Mouse (Mus musculus) lung, embryonic 14.5 days (tissue): ENCODE results near the gene Bri3. TPM values are rescaled to one million over a fixed set of nuclear protein-coding genes. Genes with fewer than 3 reads are reported as not detected.

Source experiments
- ATAC-seq: fragments of 200-750 bp; cut with Nextera tagmentation; 2 replicates; pipeline ENCODE4 v1.8.0; 2017; ENCODE audit warnings: mild to moderate bottlenecking, moderate TSS enrichment, moderate library complexity; ENCODE audit not compliant: insufficient read depth
- DNase-seq: peaks from one replicate; pipeline ENCODE4 v3.0.0-alpha.2; 2015
- H3K27ac ChIP-seq: fragments of 300-500 bp; sonication (generic); 2 replicates; pipeline ENCODE4 v1.5.1; 2014; ENCODE audit warnings: low read depth, mild to moderate bottlenecking, moderate library complexity
- H3K27me3 ChIP-seq: fragments of 300-500 bp; sonication (generic); 2 replicates; pipeline ENCODE4 v1.6.1; 2014; ENCODE audit warnings: low read length, control low read depth; ENCODE audit not compliant: insufficient read depth
- H3K36me3 ChIP-seq: fragments of 300-500 bp; sonication (generic); 2 replicates; pipeline ENCODE4 v1.6.1; 2014; ENCODE audit warnings: control low read depth; ENCODE audit not compliant: insufficient read depth
- H3K4me1 ChIP-seq: fragments of 300-500 bp; sonication (generic); 2 replicates; pipeline ENCODE4 v1.6.1; 2014; ENCODE audit warnings: antibody characterized with exemption, control low read depth; ENCODE audit not compliant: insufficient read depth
- H3K4me2 ChIP-seq: fragments of 300-500 bp; sonication (generic); 2 replicates; pipeline ENCODE4 v1.6.1; 2014; ENCODE audit warnings: mild to moderate bottlenecking
- H3K4me3 ChIP-seq: fragments of 300-500 bp; sonication (generic); 2 replicates; pipeline ENCODE4 v1.5.1; 2014; ENCODE audit warnings: low read depth, low read length
- H3K9ac ChIP-seq: fragments of 300-500 bp; sonication (generic); 2 replicates; pipeline ENCODE4 v1.6.1; 2014
- H3K9me3 ChIP-seq: fragments of 300-500 bp; sonication (generic); 2 replicates; pipeline ENCODE4 v1.6.1; 2016; ENCODE audit warnings: low read depth, low read length, control low read depth
- CTCF ChIP-seq: IDR thresholded peaks from 2 replicates; pipeline ENCODE4 v1.5.1; 2016; ENCODE audit warnings: antibody characterized with exemption, low read depth
- WGBS: fragments of 180-500 bp; shearing (Covaris S2); extraction: QIAGEN DNeasy Blood & Tissue Kit; methylation state at CpG from one replicate; pipeline ENCODE4 v1.1.7; 2014; 5-methylcytosine and 5-hydroxymethylcytosine counted together
- polyA plus RNA-seq: library from polyadenylated mRNA; unstranded; fragments of >200 nt; fragmentation: Nextera tagmentation; extraction: Ambion mirVana; gene quantifications from 2 replicates; pipeline ENCODE4 v1.2.1, GENCODE M21; 2014

The Bri3 gene
- polyA plus RNA-seq, 1 experiment from 2014 or later = 145 TPM

GRCm38 (mm10) chr5:144313335-144313734 lies 69.1 kb downstream of the Bri3 start:
- peaks cover 16% of the 10 kb centered on the region for H3K4me1 ChIP-seq
- ATAC-seq (no peak), DNase-seq (peak; percentile 18)
- H3K4me3 ChIP-seq = no peak overlapping the region
- peak overlapping the region; percentile 42; the same call in 1 of the 2 replicates for H3K27ac ChIP-seq
- no peak for TF ChIP-seq CTCF
- 12% methylated on average over 5 of the region's 5 CpGs for WGBS
- H3K9ac ChIP-seq = no peak overlapping the region
- H3K27me3 ChIP-seq = no peaks in the 10 kb centered on the region
- no peaks in the 10 kb centered on the region for H3K9me3 ChIP-seq
- H3K4me2 ChIP-seq = no peak overlapping the region
- H3K36me3 ChIP-seq = no peaks in the 10 kb centered on the region

GRCm38 (mm10) chr5:144314731-144315494 lies 70.7 kb downstream of the Bri3 start:
- Histone ChIP-seq H3K4me1 (peaks cover 16% of the 10 kb centered on the region), H3K36me3 (no peaks in the 10 kb centered on the region), H3K9ac (no peak overlapping the region), H3K9me3 (no peaks in the 10 kb centered on the region), H3K27me3 (no peaks in the 10 kb centered on the region), H3K4me3 (no peak overlapping the region), H3K27ac (no peak overlapping the region), H3K4me2 (no peak overlapping the region)
- WGBS = 76% methylated on average over 12 of the region's 12 CpGs
- no peak for TF ChIP-seq CTCF
- ATAC-seq (no peak), DNase-seq (no peak)

- H3K4me3 ChIP-seq = no peak overlapping the region
- DNase-seq (no peak), ATAC-seq (no peak)
- peaks cover 16% of the 10 kb centered on the region for H3K4me1 ChIP-seq
- no peak overlapping the region for H3K4me2 ChIP-seq
- no peaks in the 10 kb centered on the region for H3K9me3 ChIP-seq
- no peak overlapping the region for H3K9ac ChIP-seq
- whole genome bisulfite sequencing = 57% methylated on average over 3 of the region's 3 CpGs
- no peak overlapping the region for H3K27ac ChIP-seq
- TF ChIP-seq CTCF = no peak
- H3K36me3 ChIP-seq = no peaks in the 10 kb centered on the region
- no peaks in the 10 kb centered on the region for H3K27me3 ChIP-seq
These were observed 72.2 kb downstream of the Bri3 start for GRCm38 (mm10) chr5:144316442-144316841.

- H3K4me3 ChIP-seq = no peak overlapping the region
- DNase-seq (peak; percentile 21), ATAC-seq (no peak)
- H3K27me3 ChIP-seq = no peaks in the 10 kb centered on the region
- no peaks in the 10 kb centered on the region for H3K9me3 ChIP-seq
- no peak for TF ChIP-seq CTCF
- no peak overlapping the region for H3K4me2 ChIP-seq
- H3K9ac ChIP-seq = no peak overlapping the region
- no peaks in the 10 kb centered on the region for H3K36me3 ChIP-seq
- peaks cover 16% of the 10 kb centered on the region for H3K4me1 ChIP-seq
- peak overlapping the region; percentile 58; the same call in 1 of the 2 replicates for H3K27ac ChIP-seq
- WGBS = 74% methylated on average over 8 of the region's 8 CpGs
These were observed 73.2 kb downstream of the Bri3 start for GRCm38 (mm10) chr5:144317426-144317825.

- peaks cover 14% of the 10 kb centered on the region for H3K4me1 ChIP-seq
- DNase-seq (peak; percentile 54), ATAC-seq (peak; percentile 23; the same call in 1 of the 2 replicates)
- H3K9ac ChIP-seq = no peak overlapping the region
- H3K27me3 ChIP-seq = no peaks in the 10 kb centered on the region
- H3K4me3 ChIP-seq = no peak overlapping the region
- no peak for TF ChIP-seq CTCF
- H3K27ac ChIP-seq = peak overlapping the region; percentile 58
- H3K36me3 ChIP-seq = no peaks in the 10 kb centered on the region
- H3K4me2 ChIP-seq = no peak overlapping the region
- WGBS = 61% methylated on average over 6 of the region's 6 CpGs
- no peaks in the 10 kb centered on the region for H3K9me3 ChIP-seq
These were observed 74.0 kb downstream of the Bri3 start for GRCm38 (mm10) chr5:144318286-144318685.

- Histone ChIP-seq H3K36me3 (no peaks in the 10 kb centered on the region), H3K9ac (no peak overlapping the region), H3K27ac (peak overlapping the region; percentile 51), H3K9me3 (no peaks in the 10 kb centered on the region), H3K27me3 (no peaks in the 10 kb centered on the region), H3K4me1 (no peaks in the 10 kb centered on the region), H3K4me2 (no peak overlapping the region), H3K4me3 (no peak overlapping the region)
- DNase-seq (peak; percentile 55), ATAC-seq (peak; percentile 59; the same call in 1 of the 2 replicates)
- TF ChIP-seq CTCF = no peak
- 14% methylated on average over 7 of the region's 7 CpGs for WGBS
These were observed 77.4 kb downstream of the Bri3 start for GRCm38 (mm10) chr5:144321681-144322080.

- TF ChIP-seq CTCF = no peak
- no peak overlapping the region for H3K4me3 ChIP-seq
- H3K4me2 ChIP-seq = no peak overlapping the region
- H3K9ac ChIP-seq = no peak overlapping the region
- no peak for ATAC-seq
- WGBS = 72% methylated on average over 3 of the region's 3 CpGs
- no peaks in the 10 kb centered on the region for H3K4me1 ChIP-seq
- no peak for DNase-seq
- no peaks in the 10 kb centered on the region for H3K9me3 ChIP-seq
- no peak overlapping the region for H3K27ac ChIP-seq
- no peaks in the 10 kb centered on the region for H3K27me3 ChIP-seq
- H3K36me3 ChIP-seq = no peaks in the 10 kb centered on the region
These were observed 78.5 kb downstream of the Bri3 start for GRCm38 (mm10) chr5:144322717-144323116.
